Mouse (Mus musculus) hindbrain, embryonic 13.5 days (tissue): ENCODE measurements at regions not wholly inside any gene's neighbourhood (a gene's known extent, or its start where the extent isn't known, plus 50 kb on each side); places are given as distances from the start of the nearest gene placed in this dataset.

Experiments used
- ATAC-seq: fragments of 200-750 bp; cut with Nextera tagmentation; 2 replicates; pipeline ENCODE4 v1.8.0; 2017; ENCODE audit warnings: moderate TSS enrichment; ENCODE audit not compliant: low FRiP score
- H3K27ac ChIP-seq: fragments of 300-500 bp; sonication (generic); 2 replicates; pipeline ENCODE4 v1.5.1; 2015; ENCODE audit warnings: inconsistent platforms, mild to moderate bottlenecking, moderate library complexity
- H3K27me3 ChIP-seq: fragments of 300-500 bp; sonication (generic); 2 replicates; pipeline ENCODE4 v1.6.1; 2015; ENCODE audit warnings: mild to moderate bottlenecking, inconsistent platforms
- H3K36me3 ChIP-seq: fragments of 300-500 bp; sonication (generic); 2 replicates; pipeline ENCODE4 v1.6.1; 2015; ENCODE audit warnings: mild to moderate bottlenecking, inconsistent platforms
- H3K4me1 ChIP-seq: fragments of 300-500 bp; sonication (generic); replicated peaks from 2 replicates; pipeline ENCODE4 v1.6.1; 2015; ENCODE audit warnings: inconsistent platforms
- H3K4me2 ChIP-seq: fragments of 300-500 bp; sonication (generic); 2 replicates; pipeline ENCODE4 v1.6.1; 2015; ENCODE audit warnings: inconsistent platforms, mild to moderate bottlenecking, moderate library complexity
- H3K4me3 ChIP-seq: fragments of 300-500 bp; sonication (generic); 2 replicates; pipeline ENCODE4 v1.5.1; 2015; ENCODE audit warnings: mild to moderate bottlenecking, inconsistent platforms
- H3K9ac ChIP-seq: fragments of 300-500 bp; sonication (generic); 2 replicates; pipeline ENCODE4 v1.6.1; 2015; ENCODE audit warnings: mild to moderate bottlenecking, inconsistent platforms
- H3K9me3 ChIP-seq: fragments of 300-500 bp; sonication (generic); 2 replicates; pipeline ENCODE4 v1.6.1; 2016; ENCODE audit warnings: inconsistent platforms
- WGBS: fragments of 180-500 bp; shearing (Covaris S2); methylation state at CpG from one replicate; pipeline ENCODE4 v1.1.7; 2015; 5-methylcytosine and 5-hydroxymethylcytosine counted together

- H3K27me3 ChIP-seq = no peaks in the 10 kb centered on the region
- H3K4me3 ChIP-seq = no peak overlapping the region
- 0 out of 2 replicates have a peak, but pooled peaks have one; percentile 32 for ATAC-seq
- H3K4me2 ChIP-seq = peak overlapping the region; percentile 23
- H3K36me3 ChIP-seq = no peaks in the 10 kb centered on the region
- no peak overlapping the region for H3K9ac ChIP-seq
- H3K27ac ChIP-seq = no peak overlapping the region
- WGBS = 43% methylated on average over 9 of the region's 9 CpGs
- H3K4me1 ChIP-seq = 0 out of 2 replicates have a peak, but pooled peaks cover 3% of the 10 kb centered on the region
- H3K9me3 ChIP-seq = no peaks in the 10 kb centered on the region
Measured at GRCm38 (mm10) chr11:38938124-38938883, 1702.5 kb upstream of the Tenm2 start.
